Mouse (Mus musculus): ENCODE data around the gene Prune1. TPM values are rescaled to one million over a fixed set of nuclear protein-coding genes. Genes with fewer than 3 reads are reported as not detected.

Gene Prune1
- polyA plus RNA-seq, 2 experiments: 21.8 to 31.5 TPM

- Histone ChIP-seq H3K4me2 (replicated peaks; ENCODE audit: low read depth, low read length, severe bottlenecking) (no peak overlapping the region), H3K27me3 (ENCODE audit: control insufficient read depth, insufficient read depth, low read length) (no peaks in the 10 kb centered on the region), H3K36me3 (ENCODE audit: control insufficient read depth, insufficient read depth, low read length) (peaks cover 42% of the 10 kb centered on the region), H3K4me3 (replicated peaks; ENCODE audit: low read length) (no peak overlapping the region), H3K27ac (replicated peaks; ENCODE audit: low read depth, low read length) (no peak overlapping the region), H3K4me1 (ENCODE audit: control insufficient read depth, insufficient read depth, low read length) (peaks cover 6% of the 10 kb centered on the region; the same call in 1 of the 2 replicates), H3K9me3 (ENCODE audit: control insufficient read depth, low read length) (no peaks in the 10 kb centered on the region), H3K9ac (ENCODE audit: low read depth, low read length, severe bottlenecking) (no peak overlapping the region)
- ATAC-seq (ENCODE audit: low FRiP score, low read depth): no peak
- TF ChIP-seq POLR2A (IDR thresholded peaks at IDR 0.05; ENCODE audit: borderline replicate concordance, extremely low read depth, insufficient read depth, insufficient read length): no peak
- 89% methylated on average over 6 of the region's 6 CpGs for WGBS
- no peak for DNase-seq (ENCODE audit: low spot score)
These were observed 42.9 kb downstream of the Prune1 start for GRCm38 (mm10) chr3:95239022-95239421.

- Histone ChIP-seq H3K27me3 (ENCODE audit: control insufficient read depth, insufficient read depth, low read length) (no peaks in the 10 kb centered on the region), H3K9ac (ENCODE audit: low read depth, low read length, severe bottlenecking) (no peak overlapping the region), H3K4me3 (replicated peaks; ENCODE audit: low read length) (no peak overlapping the region), H3K4me2 (replicated peaks; ENCODE audit: low read depth, low read length, severe bottlenecking) (no peak overlapping the region), H3K36me3 (ENCODE audit: control insufficient read depth, insufficient read depth, low read length) (peaks cover 56% of the 10 kb centered on the region), H3K27ac (replicated peaks; ENCODE audit: low read depth, low read length) (no peak overlapping the region), H3K9me3 (ENCODE audit: control insufficient read depth, low read length) (no peaks in the 10 kb centered on the region), H3K4me1 (ENCODE audit: control insufficient read depth, insufficient read depth, low read length) (peaks cover 6% of the 10 kb centered on the region; the same call in 1 of the 2 replicates)
- TF ChIP-seq POLR2A (IDR thresholded peaks at IDR 0.05; ENCODE audit: borderline replicate concordance, extremely low read depth, insufficient read depth, insufficient read length): no peak
- ATAC-seq (ENCODE audit: low FRiP score, low read depth): no peak
- no peak for DNase-seq (ENCODE audit: low spot score)
- WGBS: 88% methylated on average over 8 of the region's 8 CpGs
These were observed 44.3 kb downstream of the Prune1 start for GRCm38 (mm10) chr3:95237541-95238099.

- no peak for DNase-seq (ENCODE audit: low spot score)
- Histone ChIP-seq H3K36me3 (ENCODE audit: control insufficient read depth, insufficient read depth, low read length) (peaks cover 73% of the 10 kb centered on the region), H3K9ac (ENCODE audit: low read depth, low read length, severe bottlenecking) (no peak overlapping the region)
These were observed 46.2 kb downstream of the Prune1 start for GRCm38 (mm10) chr3:95235386-95236301.

GRCm38 (mm10) chr3:95233303-95233980 is 48.4 kb downstream of the Prune1 start:
- ATAC-seq (ENCODE audit: low FRiP score, low read depth) (no peak), DNase-seq (ENCODE audit: low spot score) (no peak)
- Histone ChIP-seq H3K36me3 (ENCODE audit: control insufficient read depth, insufficient read depth, low read length) (peaks cover 72% of the 10 kb centered on the region), H3K27me3 (ENCODE audit: control insufficient read depth, insufficient read depth, low read length) (no peaks in the 10 kb centered on the region), H3K4me2 (replicated peaks; ENCODE audit: low read depth, low read length, severe bottlenecking) (no peak overlapping the region), H3K4me3 (replicated peaks; ENCODE audit: low read length) (no peak overlapping the region), H3K9me3 (ENCODE audit: control insufficient read depth, low read length) (no peaks in the 10 kb centered on the region), H3K27ac (replicated peaks; ENCODE audit: low read depth, low read length) (no peak overlapping the region), H3K4me1 (ENCODE audit: control insufficient read depth, insufficient read depth, low read length) (peaks cover 21% of the 10 kb centered on the region), H3K9ac (ENCODE audit: low read depth, low read length, severe bottlenecking) (no peak overlapping the region)
- no peak for TF ChIP-seq POLR2A (IDR thresholded peaks at IDR 0.05; ENCODE audit: borderline replicate concordance, extremely low read depth, insufficient read depth, insufficient read length)
- 85% methylated on average over 16 of the region's 16 CpGs for WGBS

More at GRCm38 (mm10) chr3:95235386-95236301, 46.2 kb downstream of the Prune1 start:
- no peak for TF ChIP-seq POLR2A (IDR thresholded peaks at IDR 0.05; ENCODE audit: borderline replicate concordance, extremely low read depth, insufficient read depth, insufficient read length)
- Histone ChIP-seq H3K27ac (replicated peaks; ENCODE audit: low read depth, low read length) (no peak overlapping the region), H3K4me1 (ENCODE audit: control insufficient read depth, insufficient read depth, low read length) (peaks cover 15% of the 10 kb centered on the region), H3K4me3 (replicated peaks; ENCODE audit: low read length) (no peak overlapping the region), H3K9me3 (ENCODE audit: control insufficient read depth, low read length) (no peaks in the 10 kb centered on the region), H3K4me2 (replicated peaks; ENCODE audit: low read depth, low read length, severe bottlenecking) (no peak overlapping the region), H3K27me3 (ENCODE audit: control insufficient read depth, insufficient read depth, low read length) (no peaks in the 10 kb centered on the region)
- WGBS: 71% methylated on average over 23 of the region's 23 CpGs
- no peak for ATAC-seq (ENCODE audit: low FRiP score, low read depth)

- peaks cover 21% of the 10 kb centered on the region for H3K4me1 ChIP-seq (ENCODE audit: control insufficient read depth, insufficient read depth, low read length)
- H3K27ac ChIP-seq (replicated peaks; ENCODE audit: low read depth, low read length): no peak overlapping the region
- no peak overlapping the region for H3K9ac ChIP-seq (ENCODE audit: low read depth, low read length, severe bottlenecking)
- H3K9me3 ChIP-seq (ENCODE audit: control insufficient read depth, low read length): no peaks in the 10 kb centered on the region
- 83% methylated on average over 7 of the region's 7 CpGs for WGBS
- ATAC-seq (ENCODE audit: low FRiP score, low read depth): no peak
- H3K4me3 ChIP-seq (replicated peaks; ENCODE audit: low read length): no peak overlapping the region
- no peak for TF ChIP-seq POLR2A (IDR thresholded peaks at IDR 0.05; ENCODE audit: borderline replicate concordance, extremely low read depth, insufficient read depth, insufficient read length)
- no peak for DNase-seq (ENCODE audit: low spot score)
- no peaks in the 10 kb centered on the region for H3K27me3 ChIP-seq (ENCODE audit: control insufficient read depth, insufficient read depth, low read length)
- H3K36me3 ChIP-seq (ENCODE audit: control insufficient read depth, insufficient read depth, low read length): peaks cover 66% of the 10 kb centered on the region
- no peak overlapping the region for H3K4me2 ChIP-seq (replicated peaks; ENCODE audit: low read depth, low read length, severe bottlenecking)
These were observed 49.1 kb downstream of the Prune1 start for GRCm38 (mm10) chr3:95232771-95233170.

Measured in limb, embryonic 14.5 days (tissue).